Mouse (Mus musculus): ENCODE data around the gene Ahnak. TPM values are rescaled to one million over a fixed set of nuclear protein-coding genes. Genes with fewer than 3 reads are reported as not detected.

Gene Ahnak
- 11.2 and 19.9 TPM in 2 replicates for polyA plus RNA-seq (2012; rRNA removed)

GRCm38 (mm10) chr19:8989066-8989566 lies at the start of gene Ahnak:
Ahnak (plus strand) TSS chr19:8989284.
- 1% methylated on average over 42 of the region's 42 CpGs for WGBS
- no peak for DNase-seq (ENCODE audit: low read depth, low spot score)

- DNase-seq (ENCODE audit: low read depth, low spot score): no peak
- WGBS: 77% methylated on average over 15 of the region's 15 CpGs
Measured at GRCm38 (mm10) chr19:8940526-8941133, 48.5 kb upstream of the Ahnak start.

- no peak for DNase-seq (ENCODE audit: low read depth, low spot score)
- WGBS: 42% methylated on average over 10 of the region's 10 CpGs
Measured at GRCm38 (mm10) chr19:8941136-8941514, 48.0 kb upstream of the Ahnak start.

- under 1% methylated on average over 64 of the region's 64 CpGs for WGBS
- DNase-seq (ENCODE audit: low read depth, low spot score): peak; percentile 83
Measured at GRCm38 (mm10) chr19:8941515-8942217, 47.4 kb upstream of the Ahnak start, which contains the start of gene Mta2. Mta2 (plus strand) TSS chr19:8941875.

- DNase-seq (ENCODE audit: low read depth, low spot score): no peak
- WGBS: under 1% methylated on average over 46 of the region's 46 CpGs
Measured at GRCm38 (mm10) chr19:8942276-8942964, 46.7 kb upstream of the Ahnak start.

GRCm38 (mm10) chr19:8943047-8943446 lies 46.0 kb upstream of the Ahnak start:
- 43% methylated on average over 2 of the region's 2 CpGs for WGBS
- no peak for DNase-seq (ENCODE audit: low read depth, low spot score)

GRCm38 (mm10) chr19:8944062-8944461 lies 45.0 kb upstream of the Ahnak start:
- no peak for DNase-seq (ENCODE audit: low read depth, low spot score)
- WGBS: 15% methylated on average over 5 of the region's 5 CpGs

- WGBS: 18% methylated on average over 5 of the region's 5 CpGs
- DNase-seq (ENCODE audit: low read depth, low spot score): no peak
Measured at GRCm38 (mm10) chr19:8944750-8945149, 44.3 kb upstream of the Ahnak start.

- 51% methylated on average over 6 of the region's 6 CpGs for WGBS
- DNase-seq (ENCODE audit: low read depth, low spot score): no peak
Measured at GRCm38 (mm10) chr19:8945251-8945650, 43.8 kb upstream of the Ahnak start.

- 88% methylated on average over 7 of the region's 7 CpGs for WGBS
- DNase-seq (ENCODE audit: low read depth, low spot score): no peak
Measured at GRCm38 (mm10) chr19:8946929-8947328, 42.2 kb upstream of the Ahnak start.

GRCm38 (mm10) chr19:8950190-8950589 lies 38.9 kb upstream of the Ahnak start:
- DNase-seq (ENCODE audit: low read depth, low spot score): no peak
- 88% methylated on average over 5 of the region's 5 CpGs for WGBS

GRCm38 (mm10) chr19:8952241-8952640 lies 36.8 kb upstream of the Ahnak start:
- DNase-seq (ENCODE audit: low read depth, low spot score): no peak
- WGBS: 86% methylated on average over 9 of the region's 9 CpGs

- 2% methylated on average over 46 of the region's 46 CpGs for WGBS
- peak; percentile 92 for DNase-seq (ENCODE audit: low read depth, low spot score)
Measured at GRCm38 (mm10) chr19:8953135-8954039, 35.7 kb upstream of the Ahnak start, which contains the start of gene Tut1. Tut1 (plus strand) TSS chr19:8953847.

GRCm38 (mm10) chr19:8954171-8954570 lies 34.9 kb upstream of the Ahnak start:
- 2% methylated on average over 9 of the region's 9 CpGs for WGBS

GRCm38 (mm10) chr19:8962256-8962655 lies 26.8 kb upstream of the Ahnak start:
- 73% methylated on average over 2 of the region's 2 CpGs for WGBS

More at GRCm38 (mm10) chr19:8954171-8954570, 34.9 kb upstream of the Ahnak start:
- no peak for DNase-seq (ENCODE audit: low read depth, low spot score)

GRCm38 (mm10) chr19:8965075-8965474 lies 24.0 kb upstream of the Ahnak start:
- DNase-seq (ENCODE audit: low read depth, low spot score): no peak
- WGBS: 88% methylated on average over 11 of the region's 11 CpGs

More at GRCm38 (mm10) chr19:8962256-8962655, 26.8 kb upstream of the Ahnak start:
- no peak for DNase-seq (ENCODE audit: low read depth, low spot score)

GRCm38 (mm10) chr19:8965771-8966170 lies 23.3 kb upstream of the Ahnak start:
- DNase-seq (ENCODE audit: low read depth, low spot score): no peak
- WGBS: 33% methylated on average over 8 of the region's 8 CpGs

GRCm38 (mm10) chr19:8966198-8966589 lies 22.9 kb upstream of the Ahnak start:
- 5% methylated on average over 5 of the region's 5 CpGs for WGBS
- no peak for DNase-seq (ENCODE audit: low read depth, low spot score)

- WGBS: under 1% methylated on average over 52 of the region's 52 CpGs
- DNase-seq (ENCODE audit: low read depth, low spot score): peak; percentile 97
Measured at GRCm38 (mm10) chr19:8966590-8967372, 22.3 kb upstream of the Ahnak start, which contains the start of gene Eef1g. Eef1g (plus strand) TSS chr19:8967041.
